Mouse (Mus musculus) neural tube, postnatal 0 days (tissue): ENCODE results near the gene Serpinb1b. TPM values are rescaled to one million over a fixed set of nuclear protein-coding genes. Genes with fewer than 3 reads are reported as not detected.

Source experiments
- polyA plus RNA-seq: library from polyadenylated mRNA; unstranded; fragments of >200 nt; fragmentation: Nextera tagmentation; extraction: Ambion mirVana; gene quantifications from 2 replicates; pipeline ENCODE4 v1.2.1, GENCODE M21; 2015

Gene Serpinb1b
- polyA plus RNA-seq, result 82.8 and 90.5 TPM in 2 replicates

GRCm38 (mm10) chr13:33078056-33078705 is at the start of gene Serpinb1b:
Gene Serpinb1b, plus strand, starts transcription at chr13:33078575.

Other genes with a start within 250 kb of the Serpinb1b start
- gene Serpinb1a, start 227.4 kb upstream of the Serpinb1b start, polyA plus RNA-seq, result 3.4 and 7.4 TPM in 2 replicates
- 0.15 TPM in 1 of 2 replicates, not detected in the other for gene Serpinb1c, start 180.4 kb upstream of the Serpinb1b start, polyA plus RNA-seq
- gene Serpinb6b, start 113.4 kb upstream of the Serpinb1b start, polyA plus RNA-seq, result 2.9 and 3.2 TPM in 2 replicates
- gene Serpinb9, start 75.3 kb upstream of the Serpinb1b start, polyA plus RNA-seq, result 4.3 and 5.6 TPM in 2 replicates
- 0.24 and 0.43 TPM in 2 replicates for gene Serpinb9b, start 51.2 kb upstream of the Serpinb1b start, polyA plus RNA-seq
- not detected in 2 replicates for gene Serpinb9c, start 81.2 kb downstream of the Serpinb1b start, polyA plus RNA-seq
- gene Serpinb9d, start 114.4 kb downstream of the Serpinb1b start, polyA plus RNA-seq, result not detected in 2 replicates
- not detected in 2 replicates for gene Serpinb9e, start 171.0 kb downstream of the Serpinb1b start, polyA plus RNA-seq
- not detected in 2 replicates for gene Serpinb9f, start 245.5 kb downstream of the Serpinb1b start, polyA plus RNA-seq